ENCODE assay signal across 15 mouse cellular contexts in the genomic region with DNA sequence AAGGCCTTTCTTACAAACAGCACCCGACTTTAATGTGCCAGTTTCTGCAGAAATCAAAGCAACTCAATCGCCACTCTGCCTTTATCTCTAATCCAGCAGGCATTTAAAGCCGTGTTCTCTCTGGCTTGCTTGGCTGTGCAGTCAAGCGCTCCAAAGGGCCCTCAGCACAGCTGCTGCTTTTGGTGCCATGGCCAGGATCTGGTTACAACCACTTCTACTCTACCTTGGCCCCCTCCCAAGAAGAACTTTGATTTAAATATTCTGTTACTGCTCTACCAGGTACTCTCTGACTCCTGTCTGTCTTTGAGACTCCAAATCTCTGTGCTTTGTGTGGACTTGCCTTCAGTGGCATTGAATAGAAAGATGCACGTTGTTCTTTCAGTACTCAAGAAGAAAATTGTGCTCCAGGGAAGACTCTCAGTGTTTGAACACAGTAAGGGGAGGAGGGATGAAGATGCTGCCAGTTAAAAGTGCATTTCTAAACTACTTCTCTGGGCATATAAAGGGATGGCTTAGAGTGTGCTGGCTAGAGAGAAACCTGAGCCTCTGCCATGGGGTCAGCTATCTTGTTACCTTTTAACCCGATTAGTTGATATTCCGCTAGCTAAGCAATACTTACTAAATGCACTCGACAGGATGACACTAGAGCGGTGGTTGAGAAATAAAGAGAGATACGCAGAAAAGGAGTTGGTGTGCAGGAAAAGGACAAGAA.
DNase-seq lines count a peak whose midpoint lies in the region; ATAC-seq and TF ChIP-seq lines count a peak whose summit lies in the region.
"Had no signal": no experiment of that assay in that cellular context is flagged by ENCODE, and none has a peak within 500 bp of the region (broad histone marks: within the 10 kb centered on the region; RNA-seq: fewer than 3 reads in every experiment).

No protein-coding gene starts in this region.

- 0 out of 2 replicates have a peak, but pooled peaks have one; percentile 40 for ATAC-seq in limb, embryonic 13.5 days (ENCODE audit: low FRiP score, low read depth)
- ATAC-seq in embryonic facial prominence, embryonic 14.5 days (ENCODE audit: low read depth) = peak; percentile 91
- no peak for ATAC-seq in limb, embryonic 14.5 days (ENCODE audit: low FRiP score, low read depth)
- ATAC-seq: intestine, postnatal 0 days; midbrain, embryonic 13.5 days; Patski had no signal

- no peaks in the 10 kb centered on the region for H3K9me3 ChIP-seq in limb, embryonic 13.5 days
- H3K9me3 ChIP-seq in limb, embryonic 10.5 days (replicated peaks) = no peaks in the 10 kb centered on the region
- no peaks in the 10 kb centered on the region for H3K9me3 ChIP-seq in embryonic facial prominence, embryonic 14.5 days (ENCODE audit: control insufficient read depth, low read length)
- no peaks in the 10 kb centered on the region for H3K9me3 ChIP-seq in limb, embryonic 14.5 days (ENCODE audit: control insufficient read depth, low read length)
- no peaks in the 10 kb centered on the region for H3K9me3 ChIP-seq in heart, embryonic 10.5 days
- H3K9me3 ChIP-seq: midbrain, embryonic 13.5 days; neural tube, embryonic 15.5 days had no signal

- no peak overlapping the region for H3K4me2 ChIP-seq in limb, embryonic 13.5 days (replicated peaks)
- H3K4me2 ChIP-seq in embryonic facial prominence, embryonic 14.5 days (ENCODE audit: low read depth, low read length) = no peak overlapping the region
- no peak overlapping the region for H3K4me2 ChIP-seq in limb, embryonic 14.5 days (replicated peaks; ENCODE audit: low read depth, low read length, severe bottlenecking)
- H3K4me2 ChIP-seq: midbrain, embryonic 13.5 days; neural tube, embryonic 15.5 days had no signal

- H3K27ac ChIP-seq in limb, embryonic 13.5 days = no peak overlapping the region
- H3K27ac ChIP-seq in limb, embryonic 10.5 days = no peak overlapping the region
- no peak overlapping the region for H3K27ac ChIP-seq in embryonic facial prominence, embryonic 14.5 days (replicated peaks; ENCODE audit: low read depth, low read length)
- H3K27ac ChIP-seq in kidney, adult 2 months (ENCODE audit: insufficient read depth, low read depth, low read length) = no peak overlapping the region
- H3K27ac ChIP-seq in limb, embryonic 14.5 days (replicated peaks; ENCODE audit: low read depth, low read length) = no peak overlapping the region
- H3K27ac ChIP-seq in heart, embryonic 10.5 days = no peak overlapping the region
- H3K27ac ChIP-seq: midbrain, embryonic 13.5 days; neural tube, embryonic 15.5 days had no signal

- H3K4me3 ChIP-seq in limb, embryonic 13.5 days = no peak overlapping the region
- H3K4me3 ChIP-seq in limb, embryonic 10.5 days = no peak overlapping the region
- H3K4me3 ChIP-seq in embryonic facial prominence, embryonic 14.5 days (ENCODE audit: low read depth, low read length) = no peak overlapping the region
- no peak overlapping the region for H3K4me3 ChIP-seq in kidney, adult 2 months (ENCODE audit: insufficient read depth, low read depth, low read length)
- H3K4me3 ChIP-seq in limb, embryonic 14.5 days (replicated peaks; ENCODE audit: low read length) = no peak overlapping the region
- no peak overlapping the region for H3K4me3 ChIP-seq in heart, embryonic 10.5 days
- H3K4me3 ChIP-seq: midbrain, embryonic 13.5 days; neural tube, embryonic 15.5 days had no signal

- no peaks in the 10 kb centered on the region for H3K36me3 ChIP-seq in limb, embryonic 13.5 days
- no peaks in the 10 kb centered on the region for H3K36me3 ChIP-seq in limb, embryonic 10.5 days
- no peaks in the 10 kb centered on the region for H3K36me3 ChIP-seq in embryonic facial prominence, embryonic 14.5 days (ENCODE audit: control insufficient read depth, insufficient read depth, low read length)
- no peaks in the 10 kb centered on the region for H3K36me3 ChIP-seq in kidney, adult 2 months (ENCODE audit: control insufficient read depth, insufficient read depth, low read length)
- no peaks in the 10 kb centered on the region for H3K36me3 ChIP-seq in limb, embryonic 14.5 days (ENCODE audit: control insufficient read depth, insufficient read depth, low read length)
- H3K36me3 ChIP-seq in heart, embryonic 10.5 days = no peaks in the 10 kb centered on the region
- H3K36me3 ChIP-seq: midbrain, embryonic 13.5 days; neural tube, embryonic 15.5 days had no signal

- H3K4me1 ChIP-seq in limb, embryonic 13.5 days = peaks cover 4% of the 10 kb centered on the region; the same call in 1 of the 2 replicates
- H3K4me1 ChIP-seq in limb, embryonic 10.5 days = no peaks in the 10 kb centered on the region
- no peaks in the 10 kb centered on the region for H3K4me1 ChIP-seq in embryonic facial prominence, embryonic 14.5 days (ENCODE audit: control insufficient read depth, insufficient read depth, low read length)
- no peaks in the 10 kb centered on the region for H3K4me1 ChIP-seq in kidney, adult 2 months (ENCODE audit: control insufficient read depth, insufficient read depth, low read length)
- no peaks in the 10 kb centered on the region for H3K4me1 ChIP-seq in limb, embryonic 14.5 days (ENCODE audit: control insufficient read depth, insufficient read depth, low read length)
- H3K4me1 ChIP-seq in heart, embryonic 10.5 days = no peaks in the 10 kb centered on the region
- H3K4me1 ChIP-seq: midbrain, embryonic 13.5 days; neural tube, embryonic 15.5 days had no signal

- no peaks in the 10 kb centered on the region for H3K27me3 ChIP-seq in limb, embryonic 13.5 days
- H3K27me3 ChIP-seq in limb, embryonic 10.5 days (ENCODE audit: low read depth, poor library complexity, severe bottlenecking) = no peaks in the 10 kb centered on the region
- no peaks in the 10 kb centered on the region for H3K27me3 ChIP-seq in embryonic facial prominence, embryonic 14.5 days (replicated peaks; ENCODE audit: control insufficient read depth, insufficient read depth, low read length)
- no peaks in the 10 kb centered on the region for H3K27me3 ChIP-seq in kidney, adult 2 months (replicated peaks; ENCODE audit: control insufficient read depth, insufficient read depth, low read length)
- H3K27me3 ChIP-seq in limb, embryonic 14.5 days (ENCODE audit: control insufficient read depth, insufficient read depth, low read length) = no peaks in the 10 kb centered on the region
- no peaks in the 10 kb centered on the region for H3K27me3 ChIP-seq in heart, embryonic 10.5 days (ENCODE audit: insufficient read depth, poor library complexity, severe bottlenecking)
- H3K27me3 ChIP-seq: midbrain, embryonic 13.5 days; neural tube, embryonic 15.5 days; Patski had no signal

- DNase-seq in limb, embryonic 10.5 days (ENCODE audit: low spot score) = no peak
- peak; percentile 81 for DNase-seq in embryonic facial prominence, embryonic 14.5 days (ENCODE audit: low spot score)
- DNase-seq in kidney, adult 2 months = peak; percentile 62
- DNase-seq in limb, embryonic 14.5 days (ENCODE audit: low spot score) = peak; percentile 40
- no peak for DNase-seq in heart, embryonic 10.5 days (ENCODE audit: low spot score)
- DNase-seq in yolk sac, embryonic 10.5 days (ENCODE audit: low spot score) = no peak
- DNase-seq: adrenal gland, adult 2 months; heart, adult 11 months; heart, postnatal 36 days; thymus, postnatal 4 days had no signal

- no peak for TF ChIP-seq POLR2A in kidney, adult 2 months (IDR thresholded peaks at IDR 0.05; ENCODE audit: low read depth, low read length)
- TF ChIP-seq POLR2A in limb, embryonic 14.5 days (IDR thresholded peaks at IDR 0.05; ENCODE audit: borderline replicate concordance, extremely low read depth, insufficient read depth, insufficient read length) = no peak

- 76% methylated on average over 10 of the region's 10 CpGs for WGBS in limb, embryonic 13.5 days
- WGBS in limb, embryonic 10.5 days = 85% methylated on average over 10 of the region's 10 CpGs
- WGBS in embryonic facial prominence, embryonic 14.5 days = 58% methylated on average over 10 of the region's 10 CpGs
- WGBS in kidney, adult 2 months = 41% methylated on average over 10 of the region's 10 CpGs
- 69% methylated on average over 10 of the region's 10 CpGs for WGBS in limb, embryonic 14.5 days
- WGBS in heart, embryonic 10.5 days = 71% methylated on average over 10 of the region's 10 CpGs

- no peak for TF ChIP-seq CTCF in kidney, adult 2 months (conservative IDR thresholded peaks at IDR 0.05; ENCODE audit: insufficient read depth, insufficient read length, low read depth, low read length)

- H3K9ac ChIP-seq in limb, embryonic 13.5 days = no peak overlapping the region
- no peak overlapping the region for H3K9ac ChIP-seq in embryonic facial prominence, embryonic 14.5 days (ENCODE audit: low read depth, low read length)
- H3K9ac ChIP-seq in limb, embryonic 14.5 days (ENCODE audit: low read depth, low read length, severe bottlenecking) = no peak overlapping the region
- H3K9ac ChIP-seq: midbrain, embryonic 13.5 days; neural tube, embryonic 15.5 days had no signal

Comparison
In these comparisons a context has a peak if more than half of its experiments do, and no peak if none do; other contexts are left out.
1. DNase-seq: peak in embryonic facial prominence, embryonic 14.5 days (single experiment), kidney, adult 2 months (single experiment) and limb, embryonic 14.5 days (single experiment); none in limb, embryonic 10.5 days (single experiment), heart, embryonic 10.5 days (single experiment) and yolk sac, embryonic 10.5 days (single experiment).